Mouse (Mus musculus) E14TG2a.4 (cell line): ENCODE measurements around the gene Rgs12.

Experiments used
- CTCF ChIP-seq: conservative IDR thresholded peaks from 2 replicates; pipeline ENCODE4 v1.5.1; 2014; ENCODE audit warnings: low read length
- NANOG ChIP-seq: IDR thresholded peaks from 2 replicates; pipeline ENCODE4 v1.6.1; 2014; ENCODE audit warnings: borderline replicate concordance, low read length, mixed read lengths
- POU5F1 ChIP-seq: IDR thresholded peaks from 2 replicates; pipeline ENCODE4 v1.6.1; 2014; ENCODE audit warnings: low read length, borderline replicate concordance

GRCm38 (mm10) chr5:34954508-34954907, 5.3 kb downstream of the Rgs12 start:
- TF ChIP-seq CTCF (no peak), POU5F1 (no peak), NANOG (no peak)
